Mouse (Mus musculus): ENCODE measurements around the gene Trub1.

Gene Trub1

GRCm38 (mm10) chr19:57498884-57499410 lies 46.2 kb downstream of the Trub1 start:
- no peak for DNase-seq

DNA sequence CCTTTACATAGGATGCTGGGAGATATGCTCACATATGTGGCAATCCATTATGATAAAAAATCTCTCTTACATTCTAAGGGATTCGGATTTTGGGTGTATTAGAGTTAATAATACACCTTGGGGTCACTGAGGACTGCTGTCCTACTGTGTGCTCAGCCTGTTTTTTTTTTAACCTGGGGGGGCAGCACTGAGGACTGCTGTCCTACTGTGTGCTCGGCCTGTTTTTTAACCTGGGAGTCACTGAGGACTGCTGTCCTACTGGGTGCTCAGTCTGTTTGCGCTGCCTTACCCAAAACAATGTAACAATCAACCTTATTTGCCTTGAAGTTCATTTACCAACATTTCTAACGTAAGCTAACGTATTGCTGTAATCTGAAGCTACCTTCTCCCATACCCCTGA lies 47.5 kb downstream of the Trub1 start:
- no peak for DNase-seq

- no peak for DNase-seq
Observed at GRCm38 (mm10) chr19:57503144-57503543, 50.4 kb downstream of the Trub1 start.

GRCm38 (mm10) chr19:57505048-57505932 lies 52.6 kb downstream of the Trub1 start:
- DNase-seq, result no peak

DNA sequence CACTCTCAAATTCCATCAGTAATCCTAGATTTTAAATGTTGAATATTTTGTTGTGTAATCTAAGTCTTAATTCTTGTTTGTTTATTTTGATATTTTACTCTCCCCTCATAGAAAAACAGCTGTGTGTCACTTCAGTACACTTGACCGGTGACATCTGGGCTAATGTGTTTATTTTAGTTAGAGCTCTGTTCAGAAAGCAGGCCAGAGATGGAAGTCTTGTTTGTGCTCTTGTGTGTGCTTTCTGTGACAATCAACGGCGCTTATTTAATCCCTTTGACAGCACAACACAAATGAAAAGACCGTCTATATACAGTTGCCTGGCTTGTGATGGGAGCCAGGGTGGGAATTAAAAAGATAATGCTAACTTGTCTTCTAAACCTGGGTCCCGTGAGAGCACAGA lies 53.9 kb downstream of the Trub1 start:
- peak; percentile 12 for DNase-seq

- DNase-seq, result no peak
Observed at GRCm38 (mm10) chr19:57508261-57508788, 55.6 kb downstream of the Trub1 start.

GRCm38 (mm10) chr19:57509758-57510319 lies 57.1 kb downstream of the Trub1 start:
- DNase-seq, result peak; percentile 65

DNA sequence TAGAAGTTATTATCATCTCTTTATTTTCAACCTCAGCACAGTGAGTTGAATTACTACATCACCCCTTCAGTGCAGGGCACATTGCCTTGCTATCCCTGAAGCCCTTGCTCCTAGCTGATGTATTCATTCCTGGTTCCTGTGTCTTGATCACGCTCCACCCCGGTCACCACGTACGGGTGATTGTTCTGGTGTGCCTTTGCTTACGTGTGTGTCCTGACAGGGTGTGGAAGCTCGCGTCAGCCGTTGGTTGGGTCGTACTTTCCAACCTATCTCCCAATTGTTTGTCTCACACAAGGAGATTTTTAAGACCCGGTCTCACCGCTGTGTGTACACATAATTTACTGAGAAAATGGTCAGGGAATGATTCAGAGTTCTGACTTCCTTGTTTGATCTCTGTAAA lies 58.1 kb downstream of the Trub1 start:
- no peak for DNase-seq

GRCm38 (mm10) chr19:57513123-57513522 lies 60.4 kb downstream of the Trub1 start:
- DNase-seq, result no peak

DNA sequence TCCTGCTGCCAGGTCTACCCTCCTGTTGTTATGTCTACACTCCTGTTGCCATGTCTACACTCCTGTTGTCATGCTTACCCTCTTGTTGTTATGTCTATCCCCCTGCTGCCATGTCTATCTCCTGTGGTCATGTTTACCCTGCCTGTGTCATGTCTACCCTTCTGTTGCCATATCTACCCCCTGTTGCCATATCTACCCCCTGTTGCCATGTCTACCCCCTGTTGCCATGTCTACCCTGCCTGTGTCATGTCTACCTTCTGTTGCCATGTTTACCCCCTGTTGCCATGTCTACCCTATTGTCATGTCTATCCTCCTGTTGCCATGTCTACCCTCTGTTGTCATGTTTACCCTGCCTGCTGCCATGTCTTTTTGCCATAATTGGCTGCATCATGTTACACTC lies 69.0 kb downstream of the Trub1 start:
- DNase-seq, result no peak

- no peak for DNase-seq
Observed at GRCm38 (mm10) chr19:57523363-57523762, 70.7 kb downstream of the Trub1 start.

DNA sequence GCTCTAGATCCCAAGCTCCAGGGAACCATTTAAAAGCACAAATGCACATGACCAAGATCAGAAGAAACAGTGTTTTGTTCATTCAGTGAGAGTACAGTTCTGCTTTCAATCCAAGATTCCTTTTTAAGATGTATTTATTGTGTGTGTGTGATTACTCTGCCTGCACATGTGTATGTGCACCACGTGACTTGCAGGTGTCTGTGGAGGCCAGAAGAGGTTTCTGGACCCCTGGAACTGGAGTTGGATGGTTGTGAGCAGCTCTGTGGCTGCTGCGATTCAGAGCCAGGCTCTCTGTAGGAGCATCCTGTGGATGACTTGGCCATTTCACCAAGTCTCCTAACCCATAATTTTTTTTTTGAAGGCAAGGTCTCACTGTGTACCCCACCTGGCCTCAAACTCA lies 73.0 kb downstream of the Trub1 start:
- no peak for DNase-seq

- no peak for DNase-seq
Observed at GRCm38 (mm10) chr19:57530212-57530611, 77.5 kb downstream of the Trub1 start.

- DNase-seq, result peak; percentile 7
Observed at GRCm38 (mm10) chr19:57534262-57534661, 81.5 kb downstream of the Trub1 start.

GRCm38 (mm10) chr19:57536512-57536911 lies 83.8 kb downstream of the Trub1 start:
- DNase-seq, result no peak

DNA sequence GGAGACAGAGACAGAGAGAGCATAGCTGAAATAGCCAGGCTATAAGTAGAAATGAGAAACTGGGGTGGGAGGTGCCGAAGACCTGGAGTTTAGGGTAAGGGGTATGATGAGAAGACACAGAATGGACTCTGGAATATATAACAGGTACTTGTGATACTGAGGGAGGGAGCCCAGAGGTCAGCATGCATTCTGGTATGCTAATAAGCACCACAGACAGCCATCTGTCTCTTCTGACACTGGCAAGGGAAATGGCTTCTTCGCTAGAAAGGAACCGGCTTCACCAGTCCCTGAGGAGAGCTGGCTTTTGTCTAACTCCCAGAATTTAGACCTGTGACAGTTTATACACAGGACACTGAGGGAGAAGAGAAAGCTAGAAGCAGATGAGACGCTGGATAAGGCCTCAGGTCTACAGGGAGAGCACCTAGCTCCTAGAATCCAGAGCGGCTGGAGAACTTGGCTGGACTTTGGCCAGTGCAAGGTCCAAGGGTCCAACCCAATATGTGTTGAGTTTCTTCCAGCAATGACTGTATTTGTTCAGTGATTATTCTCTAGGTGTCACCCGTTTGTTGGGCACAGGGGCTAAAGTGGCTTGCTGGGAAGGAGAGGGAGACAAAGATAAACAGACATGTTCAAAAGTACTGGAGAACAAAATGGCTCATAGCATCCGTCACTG lies 84.9 kb downstream of the Trub1 start:
- no peak for DNase-seq

- DNase-seq, result no peak
Observed at GRCm38 (mm10) chr19:57540118-57540517, 87.4 kb downstream of the Trub1 start.
